Mouse (Mus musculus) lung, embryonic 14.5 days (tissue): ENCODE results near the gene Srp14. TPM values are rescaled to one million over a fixed set of nuclear protein-coding genes. Genes with fewer than 3 reads are reported as not detected.

ENCODE experiments used
- ATAC-seq: fragments of 200-750 bp; cut with Nextera tagmentation; 2 replicates; pipeline ENCODE4 v1.8.0; 2017; ENCODE audit warnings: mild to moderate bottlenecking, moderate TSS enrichment, moderate library complexity; ENCODE audit not compliant: insufficient read depth
- DNase-seq: peaks from one replicate; pipeline ENCODE4 v3.0.0-alpha.2; 2015
- H3K27ac ChIP-seq: fragments of 300-500 bp; sonication (generic); 2 replicates; pipeline ENCODE4 v1.5.1; 2014; ENCODE audit warnings: low read depth, mild to moderate bottlenecking, moderate library complexity
- H3K27me3 ChIP-seq: fragments of 300-500 bp; sonication (generic); 2 replicates; pipeline ENCODE4 v1.6.1; 2014; ENCODE audit warnings: low read length, control low read depth; ENCODE audit not compliant: insufficient read depth
- H3K36me3 ChIP-seq: fragments of 300-500 bp; sonication (generic); 2 replicates; pipeline ENCODE4 v1.6.1; 2014; ENCODE audit warnings: control low read depth; ENCODE audit not compliant: insufficient read depth
- H3K4me1 ChIP-seq: fragments of 300-500 bp; sonication (generic); 2 replicates; pipeline ENCODE4 v1.6.1; 2014; ENCODE audit warnings: antibody characterized with exemption, control low read depth; ENCODE audit not compliant: insufficient read depth
- H3K4me2 ChIP-seq: fragments of 300-500 bp; sonication (generic); 2 replicates; pipeline ENCODE4 v1.6.1; 2014; ENCODE audit warnings: mild to moderate bottlenecking
- H3K4me3 ChIP-seq: fragments of 300-500 bp; sonication (generic); 2 replicates; pipeline ENCODE4 v1.5.1; 2014; ENCODE audit warnings: low read depth, low read length
- H3K9ac ChIP-seq: fragments of 300-500 bp; sonication (generic); 2 replicates; pipeline ENCODE4 v1.6.1; 2014
- H3K9me3 ChIP-seq: fragments of 300-500 bp; sonication (generic); 2 replicates; pipeline ENCODE4 v1.6.1; 2016; ENCODE audit warnings: low read depth, low read length, control low read depth
- CTCF ChIP-seq: IDR thresholded peaks from 2 replicates; pipeline ENCODE4 v1.5.1; 2016; ENCODE audit warnings: antibody characterized with exemption, low read depth
- WGBS: fragments of 180-500 bp; shearing (Covaris S2); extraction: QIAGEN DNeasy Blood & Tissue Kit; methylation state at CpG from one replicate; pipeline ENCODE4 v1.1.7; 2014; 5-methylcytosine and 5-hydroxymethylcytosine counted together
- polyA plus RNA-seq: library from polyadenylated mRNA; unstranded; fragments of >200 nt; fragmentation: Nextera tagmentation; extraction: Ambion mirVana; gene quantifications from 2 replicates; pipeline ENCODE4 v1.2.1, GENCODE M21; 2014

The Srp14 gene
- polyA plus RNA-seq, 1 experiment from 2014 or later = 214 TPM

DNA sequence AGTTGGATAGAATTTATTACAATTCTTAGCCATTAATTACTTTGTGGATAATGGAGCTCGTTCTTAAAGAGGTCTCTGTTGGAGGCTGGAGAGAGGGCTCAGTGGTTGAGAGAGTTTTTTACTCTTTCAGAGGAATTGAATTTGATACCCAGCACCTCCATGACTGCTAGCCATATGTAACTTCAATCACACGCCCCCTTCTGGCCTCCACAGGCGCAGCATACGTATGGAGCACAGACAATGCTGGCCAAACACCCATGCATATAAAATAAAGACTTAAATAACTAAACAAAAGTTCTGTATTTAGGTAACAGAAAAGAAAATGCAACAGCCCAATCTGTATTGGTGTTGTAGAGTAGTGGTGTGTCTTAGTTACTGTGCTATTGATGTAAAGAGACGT, 47.9 kb downstream of the Srp14 start:
- ATAC-seq = no peak
- no peak overlapping the region for H3K9ac ChIP-seq
- peaks cover 78% of the 10 kb centered on the region for H3K36me3 ChIP-seq
- H3K4me3 ChIP-seq = no peak overlapping the region
- 59% methylated on average over 5 of the region's 5 CpGs for WGBS
- peak; percentile 68 for DNase-seq
- H3K9me3 ChIP-seq = no peaks in the 10 kb centered on the region
- no peak overlapping the region for H3K27ac ChIP-seq
- H3K4me2 ChIP-seq = no peak overlapping the region
- TF ChIP-seq CTCF = peak; percentile 64
- no peaks in the 10 kb centered on the region for H3K4me1 ChIP-seq
- no peaks in the 10 kb centered on the region for H3K27me3 ChIP-seq

DNA sequence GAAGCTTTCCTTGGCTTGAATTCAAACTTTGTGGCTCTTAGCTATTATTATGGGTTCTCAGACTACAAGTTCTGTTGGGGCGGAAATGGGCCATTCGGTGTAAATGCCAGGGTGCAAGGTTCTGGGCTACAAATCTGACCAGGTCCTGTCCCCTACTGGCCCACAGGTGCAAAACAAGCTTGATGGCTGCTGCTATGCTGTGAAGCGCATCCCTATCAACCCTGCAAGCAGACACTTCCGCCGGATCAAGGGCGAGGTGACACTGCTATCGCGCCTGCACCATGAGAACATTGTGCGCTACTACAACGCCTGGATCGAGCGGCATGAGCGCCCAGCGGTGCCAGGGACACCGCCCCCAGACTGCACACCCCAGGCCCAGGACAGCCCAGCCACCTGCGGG, 48.9 kb downstream of the Srp14 start:
- no peak for TF ChIP-seq CTCF
- no peak overlapping the region for H3K4me2 ChIP-seq
- H3K4me1 ChIP-seq = no peaks in the 10 kb centered on the region
- no peak for ATAC-seq
- no peaks in the 10 kb centered on the region for H3K27me3 ChIP-seq
- no peak overlapping the region for H3K27ac ChIP-seq
- WGBS = 76% methylated on average over 16 of the region's 16 CpGs
- DNase-seq = no peak
- no peak overlapping the region for H3K4me3 ChIP-seq
- peaks cover 74% of the 10 kb centered on the region for H3K36me3 ChIP-seq
- H3K9me3 ChIP-seq = no peaks in the 10 kb centered on the region
- no peak overlapping the region for H3K9ac ChIP-seq

DNA sequence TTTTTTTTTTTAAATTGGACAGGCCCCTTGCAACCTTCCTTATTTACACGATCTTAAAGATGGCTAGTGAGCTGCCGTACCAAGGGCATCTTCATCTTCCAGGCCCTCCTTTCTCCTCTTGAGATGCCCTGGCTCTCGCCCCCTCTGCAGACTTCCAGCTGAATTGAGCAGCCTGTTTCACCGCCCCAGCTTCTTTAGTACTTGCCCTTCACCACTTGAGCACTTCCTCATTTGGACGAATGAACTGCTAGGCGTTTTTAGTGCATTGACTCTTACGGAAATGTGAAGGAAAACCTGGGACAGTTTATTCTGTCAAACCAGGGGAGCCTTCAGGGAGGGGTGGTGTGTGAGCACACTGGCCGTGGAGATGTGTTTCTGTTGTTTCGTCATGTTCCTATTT, 50.2 kb downstream of the Srp14 start:
- no peak for DNase-seq
- Histone ChIP-seq H3K36me3 (peaks cover 63% of the 10 kb centered on the region), H3K27ac (no peak overlapping the region), H3K4me2 (no peak overlapping the region), H3K27me3 (no peaks in the 10 kb centered on the region), H3K4me1 (no peaks in the 10 kb centered on the region), H3K9me3 (no peaks in the 10 kb centered on the region), H3K9ac (no peak overlapping the region), H3K4me3 (no peak overlapping the region)
- no peak for ATAC-seq
- TF ChIP-seq CTCF = no peak
- 64% methylated on average over 9 of the region's 9 CpGs for WGBS

DNA sequence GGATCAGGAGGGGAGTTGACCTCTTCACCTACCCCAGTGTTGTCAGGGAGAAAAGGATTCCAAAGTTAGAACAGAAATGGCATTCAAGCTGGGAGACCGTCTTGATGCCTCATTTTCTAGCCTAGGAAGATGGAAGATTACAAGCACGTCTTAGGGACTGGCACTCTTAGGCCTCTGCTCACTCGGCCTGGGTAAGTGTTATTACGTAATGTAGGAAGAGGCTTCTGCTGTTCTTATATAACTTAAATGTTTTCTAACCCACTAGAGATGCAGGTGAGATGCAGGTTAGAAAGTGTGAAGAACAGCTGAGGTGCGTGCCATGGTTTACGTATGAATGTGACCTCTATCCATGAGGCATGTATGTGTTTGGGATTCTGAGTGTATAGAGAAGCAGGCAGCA, 51.2 kb downstream of the Srp14 start:
- ATAC-seq (no peak), DNase-seq (no peak)
- Histone ChIP-seq H3K4me1 (no peaks in the 10 kb centered on the region), H3K9ac (no peak overlapping the region), H3K36me3 (peaks cover 53% of the 10 kb centered on the region), H3K27ac (no peak overlapping the region), H3K4me3 (no peak overlapping the region), H3K4me2 (no peak overlapping the region), H3K27me3 (no peaks in the 10 kb centered on the region), H3K9me3 (no peaks in the 10 kb centered on the region)
- TF ChIP-seq CTCF = no peak
- 86% methylated on average over 6 of the region's 6 CpGs for WGBS

Other genes with a start within 250 kb of the Srp14 start
- 0.72 and 1.1 TPM in 2 replicates for gene Fsip1, start 222.7 kb downstream of the Srp14 start, polyA plus RNA-seq
- gene Gpr176, start 106.3 kb downstream of the Srp14 start, polyA plus RNA-seq = 0.26 TPM in 1 of 2 replicates, not detected in the other
- gene Eif2ak4, start 91.1 kb downstream of the Srp14 start, polyA plus RNA-seq = 14.5 and 15.4 TPM in 2 replicates
- 5.0 and 7.1 TPM in 2 replicates for gene Bmf, start 70.0 kb upstream of the Srp14 start, polyA plus RNA-seq
- 125 and 133 TPM in 2 replicates for gene Bub1b, start 118.5 kb upstream of the Srp14 start, polyA plus RNA-seq
- gene Pak6, start 183.6 kb upstream of the Srp14 start, polyA plus RNA-seq = 0.93 and 0.95 TPM in 2 replicates
- not detected in 2 replicates for gene Ankrd63, start 224.3 kb upstream of the Srp14 start, polyA plus RNA-seq
- 1.3 and 1.5 TPM in 2 replicates for gene Plcb2, start 248.7 kb upstream of the Srp14 start, polyA plus RNA-seq